Mouse (Mus musculus) bone marrow, adult 2 months (tissue): ENCODE results near the gene Ugt1a8.
"Not testable (repeated sequence)": the region's sequence is repeated elsewhere in the genome, so short reads cannot be mapped to it uniquely, and the experiment has no call there.

ENCODE experiments used
- CTCF ChIP-seq: fragments of 200-500 bp; IDR thresholded peaks from 2 replicates; pipeline ENCODE4 v1.5.1; 2011; ENCODE audit warnings: low read length, control low read depth; ENCODE audit not compliant: control insufficient read depth, insufficient read depth
- POLR2A ChIP-seq: fragments of 200-500 bp; IDR thresholded peaks from 2 replicates; pipeline ENCODE4 v1.6.1; 2011; ENCODE audit warnings: low read depth, mild to moderate bottlenecking, control low read depth, low read length, borderline replicate concordance; ENCODE audit not compliant: control insufficient read depth

GRCm38 (mm10) chr1:88143966-88144675, 56.5 kb downstream of the Ugt1a8 start:
- TF ChIP-seq CTCF: peak; percentile 65
- TF ChIP-seq POLR2A: not testable (repeated sequence)
